Mouse (Mus musculus) lung, postnatal 0 days (tissue): ENCODE data around the gene Fam50a.
A peak's percentile ranks its signal among the peaks of the same experiment; 100 is the strongest.

ENCODE experiments used
- CTCF ChIP-seq: IDR thresholded peaks from 2 replicates; pipeline ENCODE4 v1.5.1; 2016; ENCODE audit warnings: antibody characterized with exemption, mild to moderate bottlenecking
- EP300 ChIP-seq: IDR thresholded peaks from 2 replicates; pipeline ENCODE4 v1.6.1; 2016; ENCODE audit warnings: antibody characterized with exemption, mild to moderate bottlenecking, control low read depth

DNA sequence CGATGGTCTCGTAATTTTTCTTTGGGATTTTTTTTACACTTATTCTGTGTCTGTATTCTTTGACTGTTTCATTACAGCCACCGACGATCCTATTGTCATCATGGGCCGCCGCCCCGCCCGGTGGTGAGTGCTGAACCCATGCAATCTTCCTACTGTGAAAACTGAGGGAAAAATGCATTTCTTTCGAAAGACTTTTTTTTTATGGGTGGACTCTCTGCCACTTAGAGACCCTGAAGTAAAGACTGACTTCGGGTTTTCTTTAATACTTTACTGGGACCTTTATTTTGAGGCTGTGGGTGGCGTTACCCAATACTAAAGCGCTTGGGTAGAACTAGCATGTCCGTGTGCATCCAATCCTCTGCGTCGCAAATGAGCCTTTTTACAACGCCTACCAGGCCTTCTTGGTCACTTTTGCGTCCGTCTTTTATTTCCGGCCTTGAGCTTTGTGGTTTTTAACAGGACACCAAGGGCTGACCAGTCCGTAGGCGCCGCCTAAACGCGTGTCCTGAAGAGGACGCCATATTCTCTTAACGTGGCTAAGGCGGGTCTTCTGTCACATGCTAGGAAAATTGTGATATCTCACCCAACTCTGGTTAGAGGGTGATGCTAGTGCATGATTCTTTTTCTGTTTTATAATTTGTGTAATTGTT is 41.8 kb upstream of the Fam50a start:
- TF ChIP-seq CTCF (peak; percentile 21; the same call in 1 of the 2 replicates), EP300 (no peak)
